Mouse (Mus musculus) E14TG2a.4 (cell line): Measurements from ENCODE around the gene Nbeal2.

Experiments
- CTCF ChIP-seq: conservative IDR thresholded peaks from 2 replicates; pipeline ENCODE4 v1.5.1; 2014; ENCODE audit warnings: low read length
- NANOG ChIP-seq: IDR thresholded peaks from 2 replicates; pipeline ENCODE4 v1.6.1; 2014; ENCODE audit warnings: borderline replicate concordance, low read length, mixed read lengths

DNA sequence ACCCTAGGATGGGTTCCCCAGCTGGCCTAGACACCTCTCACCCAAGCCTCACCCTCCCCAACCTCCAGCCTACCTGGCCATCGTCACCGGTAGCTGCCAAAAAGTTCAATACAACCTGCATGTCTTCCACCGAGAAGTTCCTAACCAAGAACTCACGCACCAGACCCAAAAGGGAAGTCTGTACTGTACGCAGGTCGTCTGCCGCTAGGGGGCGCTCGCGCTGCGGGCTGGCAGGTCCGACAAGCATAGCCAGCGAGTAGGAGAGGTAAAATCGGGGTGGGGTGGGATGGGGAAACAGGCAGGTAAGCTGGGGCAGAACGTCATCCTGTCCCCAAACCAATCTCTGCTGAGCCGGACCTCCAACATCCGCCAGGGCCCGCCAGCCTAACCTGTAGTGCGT, 18.7 kb downstream of the Nbeal2 start:
- TF ChIP-seq CTCF, result peak; percentile 76
- TF ChIP-seq NANOG, result no peak
